Mouse (Mus musculus): ENCODE measurements at regions not wholly inside any gene's neighbourhood (a gene's known extent, or its start where the extent isn't known, plus 50 kb on each side); places are given as distances from the start of the nearest gene placed in this dataset.

DNA sequence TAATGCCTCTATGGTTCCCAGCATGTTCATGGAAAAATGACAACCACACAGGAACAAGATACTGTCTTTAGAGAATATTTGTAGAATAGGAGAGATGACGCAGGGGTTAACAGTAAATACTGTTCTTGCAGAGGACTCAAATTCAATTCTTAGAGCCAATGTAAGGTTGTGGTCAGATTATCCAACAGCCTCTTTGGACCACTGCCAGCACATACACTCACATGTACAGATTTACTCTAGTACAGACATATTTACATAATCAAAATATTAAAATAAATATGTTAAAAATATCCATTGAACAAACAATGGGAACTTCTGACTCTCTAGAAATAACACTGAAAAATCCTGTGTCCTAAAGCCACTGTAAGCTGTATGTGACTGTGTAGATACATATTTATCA, 193.8 kb upstream of the Snx7 start:
- TF ChIP-seq CTCF (conservative IDR thresholded peaks at IDR 0.05; ENCODE audit: low read length) (no peak), POU5F1 (IDR thresholded peaks at IDR 0.05; ENCODE audit: borderline replicate concordance, low read length) (no peak)

Measured in E14TG2a.4 (cell line).